10 mouse cellular contexts compared by ENCODE assay signal in the genomic region with DNA sequence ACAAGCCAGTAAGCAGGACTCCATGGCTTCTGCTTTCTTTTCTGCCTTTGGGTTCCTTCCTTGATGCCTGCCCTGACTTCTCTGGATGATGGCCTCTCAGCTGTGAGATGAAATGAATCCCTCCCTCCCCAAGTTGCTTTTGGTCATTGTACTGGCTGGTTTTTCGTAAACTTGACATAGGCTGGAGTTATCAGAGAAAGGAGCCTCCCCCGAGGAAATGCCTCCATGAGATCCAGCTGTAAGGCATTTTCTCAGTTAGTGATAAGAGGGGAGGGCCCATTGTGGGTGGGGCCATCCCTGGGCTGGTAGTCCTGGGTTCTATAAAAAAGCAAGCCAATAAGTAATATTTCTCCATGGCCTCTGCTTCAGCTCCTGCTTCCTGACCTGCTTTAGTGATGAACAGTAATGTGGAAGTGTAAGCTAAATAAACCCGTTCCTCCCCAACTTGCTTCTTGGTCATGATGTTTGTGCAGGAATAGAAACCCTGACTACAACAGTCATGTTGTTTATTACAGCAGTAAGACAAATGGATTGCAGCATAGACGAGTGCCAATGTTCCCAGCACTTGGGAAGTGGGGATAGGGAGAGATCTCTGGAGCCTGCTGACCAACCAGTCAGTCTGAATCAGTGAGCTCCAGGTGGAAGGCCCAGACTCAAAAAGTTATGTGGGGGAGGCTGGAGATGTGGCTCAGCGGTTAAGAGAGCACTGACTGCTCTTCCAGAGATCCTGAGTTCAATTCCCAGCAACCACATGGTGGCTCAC. TPM values are rescaled to one million over a fixed set of nuclear protein-coding genes. Genes with fewer than 3 reads are reported as not detected.
DNase-seq lines count a peak whose midpoint lies in the region; ATAC-seq and TF ChIP-seq lines count a peak whose summit lies in the region.
"Had no signal": no experiment of that assay in that cellular context is flagged by ENCODE, and none has a peak within 500 bp of the region (broad histone marks: within the 10 kb centered on the region; RNA-seq: fewer than 3 reads in every experiment).

No protein-coding gene starts in this region.

- peaks cover 75% of the 10 kb centered on the region for H3K4me1 ChIP-seq in erythroblast, embryonic 14.5 days (ENCODE audit: control insufficient read depth)
- H3K4me1 ChIP-seq in kidney, embryonic 15.5 days = peaks cover 92% of the 10 kb centered on the region
- peaks cover 12 to 59% of the 10 kb centered on the region in 2 experiments for H3K4me1 ChIP-seq in MEL (ENCODE audit: control insufficient read depth in 1 of 2, insufficient read depth in 2 of 2, low read length in 2 of 2)
- peaks cover 65% of the 10 kb centered on the region for H3K4me1 ChIP-seq in liver, embryonic 11.5 days (replicated peaks; ENCODE audit: control insufficient read depth, insufficient read depth, low read length)

- TF ChIP-seq CTCF in MEL (IDR thresholded peaks at IDR 0.05 in 2 of 3, conservative IDR thresholded peaks at IDR 0.05 in 1 of 3; ENCODE audit: control insufficient read depth in 1 of 3, insufficient read depth in 1 of 3, low read depth in 2 of 3, low read length in 3 of 3, poor library complexity in 1 of 3, severe bottlenecking in 1 of 3) = no peak

- DNase-seq in kidney, adult 11 months = no peak
- peak; percentile 69 for DNase-seq in MEL (ENCODE audit: low read depth, low spot score)
- no peak for DNase-seq in liver, embryonic 11.5 days (ENCODE audit: low spot score)
- no peak for DNase-seq in layer of hippocampus, postnatal 36 days
- no peak for DNase-seq in frontal cortex, adult 2 months (ENCODE audit: extremely low spot score in 1 of 2, low spot score in 1 of 2)
- DNase-seq: B cell, adult 2 months had no signal

- 42% methylated on average over 5 of the region's 5 CpGs for WGBS in kidney, embryonic 15.5 days
- 43% methylated on average over 5 of the region's 5 CpGs for WGBS in liver, embryonic 11.5 days

- TF ChIP-seq POLR2A in MEL (IDR thresholded peaks at IDR 0.05; ENCODE audit: control insufficient read depth in 1 of 2, insufficient read depth in 1 of 2, low read depth in 1 of 2, low read length in 2 of 2, poor library complexity in 1 of 2) = peak in 1 of 2 experiments; percentile 47; a peak in 2 of 4 replicates

- no peak overlapping the region for H3K4me2 ChIP-seq in kidney, embryonic 15.5 days
- H3K4me2 ChIP-seq in liver, embryonic 11.5 days = peak overlapping the region; percentile 37
- H3K4me2 ChIP-seq: forebrain, embryonic 13.5 days had no signal

- H3K36me3 ChIP-seq in erythroblast, embryonic 14.5 days (ENCODE audit: control insufficient read depth) = no peaks in the 10 kb centered on the region; the same call in 1 of the 2 replicates
- H3K36me3 ChIP-seq in kidney, embryonic 15.5 days = no peaks in the 10 kb centered on the region
- H3K36me3 ChIP-seq in MEL (ENCODE audit: control insufficient read depth in 1 of 2, insufficient read depth in 2 of 2, low read length in 2 of 2) = peaks cover 0 to 39% of the 10 kb centered on the region in 2 experiments; a peak in 2 of 4 replicates
- no peaks in the 10 kb centered on the region for H3K36me3 ChIP-seq in liver, embryonic 11.5 days (ENCODE audit: control insufficient read depth, insufficient read depth, low read length)

- H3K79me2 ChIP-seq in MEL (ENCODE audit: control insufficient read depth, insufficient read depth, low read length, poor library complexity) = no peaks in the 10 kb centered on the region

- no peaks in the 10 kb centered on the region for H3K9me3 ChIP-seq in erythroblast, embryonic 14.5 days (ENCODE audit: control insufficient read depth, low read length)
- no peaks in the 10 kb centered on the region for H3K9me3 ChIP-seq in kidney, embryonic 15.5 days (replicated peaks)
- no peaks in the 10 kb centered on the region for H3K9me3 ChIP-seq in MEL (replicated peaks; ENCODE audit: insufficient read depth, low read length)
- H3K9me3 ChIP-seq in liver, embryonic 11.5 days (ENCODE audit: control insufficient read depth, low read length) = no peaks in the 10 kb centered on the region
- H3K9me3 ChIP-seq: forebrain, embryonic 13.5 days had no signal

- peaks cover 18% of the 10 kb centered on the region for H3K27me3 ChIP-seq in erythroblast, embryonic 14.5 days (ENCODE audit: control insufficient read depth)
- no peaks in the 10 kb centered on the region for H3K27me3 ChIP-seq in kidney, embryonic 15.5 days
- H3K27me3 ChIP-seq in MEL (ENCODE audit: control insufficient read depth in 1 of 2, insufficient read depth in 2 of 2, low read length in 2 of 2) = no peaks in the 10 kb centered on the region
- H3K27me3 ChIP-seq in liver, embryonic 11.5 days (replicated peaks; ENCODE audit: control insufficient read depth, insufficient read depth, low read length) = no peaks in the 10 kb centered on the region
- H3K27me3 ChIP-seq: forebrain, embryonic 13.5 days had no signal

- no peak for ATAC-seq in erythroblast, adult 5-6 weeks (replicated peaks; ENCODE audit: low FRiP score, poor library complexity, severe bottlenecking)
- ATAC-seq in kidney, embryonic 15.5 days (replicated peaks; ENCODE audit: low FRiP score) = no peak
- ATAC-seq in liver, embryonic 11.5 days (replicated peaks; ENCODE audit: low FRiP score) = no peak
- ATAC-seq: forebrain, embryonic 13.5 days had no signal

- no peak for TF ChIP-seq RAD21 in MEL (IDR thresholded peaks at IDR 0.05; ENCODE audit: low read depth, low read length)

- no peak overlapping the region for H3K9ac ChIP-seq in kidney, embryonic 15.5 days
- peak overlapping the region; percentile 47 for H3K9ac ChIP-seq in MEL (ENCODE audit: control insufficient read depth, low read depth, low read length, poor library complexity, severe bottlenecking)
- peak overlapping the region; percentile 25; the same call in 1 of the 2 replicates for H3K9ac ChIP-seq in liver, embryonic 11.5 days (ENCODE audit: low read depth, low read length)
- H3K9ac ChIP-seq: forebrain, embryonic 13.5 days had no signal

- peak overlapping the region; percentile 58 for H3K4me3 ChIP-seq in erythroblast, embryonic 14.5 days (replicated peaks)
- no peak overlapping the region for H3K4me3 ChIP-seq in kidney, embryonic 15.5 days (replicated peaks)
- peak overlapping the region; percentile 26 to 48 for H3K4me3 ChIP-seq in MEL (ENCODE audit: control insufficient read depth in 1 of 2, insufficient read depth in 1 of 2, low read depth in 2 of 2, low read length in 2 of 2)
- H3K4me3 ChIP-seq in liver, embryonic 11.5 days (ENCODE audit: low read depth, low read length) = no peak overlapping the region
- H3K4me3 ChIP-seq: forebrain, embryonic 13.5 days had no signal

- H3K27ac ChIP-seq in kidney, embryonic 15.5 days = peak overlapping the region; percentile 73
- peak overlapping the region; percentile 83 for H3K27ac ChIP-seq in MEL (ENCODE audit: control insufficient read depth, low read depth, low read length)
- peak overlapping the region; percentile 81 for H3K27ac ChIP-seq in liver, embryonic 11.5 days (ENCODE audit: low read depth, low read length)
- H3K27ac ChIP-seq: forebrain, embryonic 13.5 days had no signal

- peak in 1 of 2 experiments; percentile 40; a peak in 2 of 4 replicates for TF ChIP-seq EP300 in MEL (IDR thresholded peaks at IDR 0.05; ENCODE audit: low read depth in 1 of 2, low read length in 2 of 2)

TF ChIP-seq in MEL, 35 proteins besides CTCF, POLR2A, EP300 and RAD21 (continues in another document):
- TF ChIP-seq SIN3A (IDR thresholded peaks at IDR 0.05; ENCODE audit: low read length) = 0 out of 2 replicates have a peak, but pooled peaks have one; percentile 21
- no peak for TF ChIP-seq NELFE (IDR thresholded peaks at IDR 0.05; ENCODE audit: low read depth, low read length)
- TF ChIP-seq BHLHE40 (IDR thresholded peaks at IDR 0.05; ENCODE audit: borderline replicate concordance, low read depth, low read length) = no peak
- TF ChIP-seq HCFC1 (IDR thresholded peaks at IDR 0.05; ENCODE audit: low read depth, low read length) = 0 out of 2 replicates have a peak, but pooled peaks have one; percentile 26

RNA-seq across cellular contexts. Expression of gene Fscn2, which starts 5.9 kb away (rescaled TPM):
- not detected in 2 replicates for polyA plus RNA-seq in erythroblast, embryonic 14.5 days (2012)
- total RNA-seq in erythroblast, adult 5-6 weeks (2015; ENCODE audit: low replicate concordance) = not detected in 2 replicates
- total RNA-seq in erythroblast, adult 5-6 weeks (2017; ENCODE audit: low replicate concordance) = not detected in 2 replicates
- 1.1 and 1.2 TPM in 2 replicates for polyA plus RNA-seq in kidney, embryonic 15.5 days (2015; fragmentation: Nextera tagmentation; extraction: Ambion mirVana)
- total RNA-seq in MEL (2012; rRNA removed) = 0.29 and 0.62 TPM in 2 replicates
- under 1 TPM in 1 of 2 experiments, not detected in 1; 0.61 TPM for polyA plus RNA-seq in MEL (2012; ENCODE audit: insufficient read depth in 1 of 2, insufficient read length in 2 of 2, low read depth in 1 of 2, low replicate concordance in 2 of 2, missing spikeins in 1 of 2)
- polyA plus RNA-seq in liver, embryonic 11.5 days (2014; fragmentation: Nextera tagmentation; extraction: Ambion mirVana) = 0.29 TPM in 1 of 2 replicates, not detected in the other
- total RNA-seq in layer of hippocampus, postnatal 36 days (2021) = 1 to 10 TPM in 1 of 2 experiments, not detected in 1; 1.0 TPM
- polyA plus RNA-seq in frontal cortex, adult 2 months (2012; rRNA removed) = 0.67 and 0.82 TPM in 2 replicates

RNA-seq across cellular contexts. Expression of gene Actg1, which starts 7.1 kb away (rescaled TPM):
- 9.0 TPM in 2 replicates for polyA plus RNA-seq in erythroblast, embryonic 14.5 days (2012)
- 637 and 655 TPM in 2 replicates for total RNA-seq in erythroblast, adult 5-6 weeks (2015; ENCODE audit: low replicate concordance)
- 301 and 341 TPM in 2 replicates for total RNA-seq in erythroblast, adult 5-6 weeks (2017; ENCODE audit: low replicate concordance)
- polyA plus RNA-seq in kidney, embryonic 15.5 days (2015; fragmentation: Nextera tagmentation; extraction: Ambion mirVana) = 2,367 and 2,520 TPM in 2 replicates
- total RNA-seq in MEL (2012; rRNA removed) = 1,328 and 1,871 TPM in 2 replicates
- 1,000 to 10,000 TPM in 1 of 2 experiments, 100 to 1,000 TPM in 1; 899 to 1,784 TPM for polyA plus RNA-seq in MEL (2012; ENCODE audit: insufficient read depth in 1 of 2, insufficient read length in 2 of 2, low read depth in 1 of 2, low replicate concordance in 2 of 2, missing spikeins in 1 of 2)
- polyA plus RNA-seq in liver, embryonic 11.5 days (2014; fragmentation: Nextera tagmentation; extraction: Ambion mirVana) = 1,592 and 1,704 TPM in 2 replicates
- 1,000 to 10,000 TPM; 1,262 to 1,401 TPM for total RNA-seq in layer of hippocampus, postnatal 36 days (2021)
- 1,138 and 1,210 TPM in 2 replicates for polyA plus RNA-seq in frontal cortex, adult 2 months (2012; rRNA removed)

RNA-seq across cellular contexts. Expression of gene Faap100, which starts 23.1 kb away (rescaled TPM):
- 1.2 and 2.2 TPM in 2 replicates for polyA plus RNA-seq in erythroblast, embryonic 14.5 days (2012)
- 0.96 and 3.6 TPM in 2 replicates for total RNA-seq in erythroblast, adult 5-6 weeks (2015; ENCODE audit: low replicate concordance)
- 1.4 and 2.9 TPM in 2 replicates for total RNA-seq in erythroblast, adult 5-6 weeks (2017; ENCODE audit: low replicate concordance)
- polyA plus RNA-seq in kidney, embryonic 15.5 days (2015; fragmentation: Nextera tagmentation; extraction: Ambion mirVana) = 33.1 and 41.9 TPM in 2 replicates
- 34.9 and 45.7 TPM in 2 replicates for total RNA-seq in MEL (2012; rRNA removed)
- polyA plus RNA-seq in MEL (2012; ENCODE audit: insufficient read depth in 1 of 2, insufficient read length in 2 of 2, low read depth in 1 of 2, low replicate concordance in 2 of 2, missing spikeins in 1 of 2) = 10 to 100 TPM in 1 of 2 experiments, not detected in 1; 27.1 TPM
- polyA plus RNA-seq in liver, embryonic 11.5 days (2014; fragmentation: Nextera tagmentation; extraction: Ambion mirVana) = 22.8 and 23.2 TPM in 2 replicates
- 10 to 100 TPM; 17.3 to 21.6 TPM for total RNA-seq in layer of hippocampus, postnatal 36 days (2021)
- polyA plus RNA-seq in frontal cortex, adult 2 months (2012; rRNA removed) = 27.6 and 27.8 TPM in 2 replicates

Comparison
In these comparisons a context has a peak if more than half of its experiments do, and no peak if none do; other contexts are left out.
1. H3K4me3 ChIP-seq: peak in erythroblast, embryonic 14.5 days (single experiment) and MEL (2 of 2); none in kidney, embryonic 15.5 days (single experiment) and liver, embryonic 11.5 days (single experiment).
2. RNA of gene Actg1, which starts 7.1 kb away (polyA plus RNA-seq): 2,367 to 2,520 TPM in kidney, embryonic 15.5 days, 899 to 1,784 TPM in MEL, 1,592 to 1,704 TPM in liver, embryonic 11.5 days and 1,138 to 1,210 TPM in frontal cortex, adult 2 months; 9.0 TPM in erythroblast, embryonic 14.5 days; every median in the first group is over 10 times any median in the second.
3. Peak in every context shown above with its lines, with median percentiles within 50 percentile points of each other: H3K27ac ChIP-seq.